Mouse (Mus musculus): ENCODE measurements around the gene Otor. TPM values are rescaled to one million over a fixed set of nuclear protein-coding genes. Genes with fewer than 3 reads are reported as not detected.

The Otor gene
- polyA plus RNA-seq, 1 experiment, result not detected

- no peaks in the 10 kb centered on the region for H3K36me3 ChIP-seq (ENCODE audit: control insufficient read depth, insufficient read depth, low read length)
- no peak for TF ChIP-seq CTCF (IDR thresholded peaks at IDR 0.05; ENCODE audit: extremely low read depth, insufficient read length, insufficient replicate concordance, low read depth, low read length)
- no peak for TF ChIP-seq POLR2A (IDR thresholded peaks at IDR 0.05; ENCODE audit: low read depth, low read length)
- no peak overlapping the region for H3K27ac ChIP-seq (ENCODE audit: insufficient read depth, low read depth, low read length)
- no peak overlapping the region for H3K4me3 ChIP-seq (ENCODE audit: low read depth, low read length)
- H3K4me1 ChIP-seq (ENCODE audit: control insufficient read depth, insufficient read depth, insufficient read length, low read length), result no peaks in the 10 kb centered on the region
- no peaks in the 10 kb centered on the region; the same call in 1 of the 2 replicates for H3K27me3 ChIP-seq (ENCODE audit: control insufficient read depth, insufficient read depth, low read length)
These were observed 23.0 kb upstream of the Otor start for GRCm38 (mm10) chr2:143055251-143055650.

GRCm38 (mm10) chr2:143056736-143057135 is 21.5 kb upstream of the Otor start:
- Histone ChIP-seq H3K27ac (ENCODE audit: insufficient read depth, low read depth, low read length) (no peak overlapping the region), H3K27me3 (ENCODE audit: control insufficient read depth, insufficient read depth, low read length) (no peaks in the 10 kb centered on the region; the same call in 1 of the 2 replicates), H3K4me3 (ENCODE audit: low read depth, low read length) (no peak overlapping the region), H3K36me3 (ENCODE audit: control insufficient read depth, insufficient read depth, low read length) (no peaks in the 10 kb centered on the region), H3K4me1 (ENCODE audit: control insufficient read depth, insufficient read depth, insufficient read length, low read length) (no peaks in the 10 kb centered on the region)
- 69% methylated on average over 5 of the region's 5 CpGs for WGBS
- TF ChIP-seq CTCF (IDR thresholded peaks at IDR 0.05; ENCODE audit: extremely low read depth, insufficient read length, insufficient replicate concordance, low read depth, low read length) (no peak), POLR2A (IDR thresholded peaks at IDR 0.05; ENCODE audit: low read depth, low read length) (no peak)

GRCm38 (mm10) chr2:143062432-143062811 is 15.9 kb upstream of the Otor start:
- Histone ChIP-seq H3K27me3 (ENCODE audit: control insufficient read depth, insufficient read depth, low read length) (no peaks in the 10 kb centered on the region; the same call in 1 of the 2 replicates), H3K4me1 (ENCODE audit: control insufficient read depth, insufficient read depth, insufficient read length, low read length) (0 out of 2 replicates have a peak, but pooled peaks cover 2% of the 10 kb centered on the region), H3K27ac (ENCODE audit: insufficient read depth, low read depth, low read length) (no peak overlapping the region), H3K36me3 (ENCODE audit: control insufficient read depth, insufficient read depth, low read length) (peaks cover 13% of the 10 kb centered on the region), H3K4me3 (ENCODE audit: low read depth, low read length) (peak overlapping the region; percentile 92)
- 52% methylated on average over 6 of the region's 6 CpGs for WGBS
- no peak for TF ChIP-seq CTCF (IDR thresholded peaks at IDR 0.05; ENCODE audit: extremely low read depth, insufficient read length, insufficient replicate concordance, low read depth, low read length)
- no peak for TF ChIP-seq POLR2A (IDR thresholded peaks at IDR 0.05; ENCODE audit: low read depth, low read length)

GRCm38 (mm10) chr2:143062812-143063792 is 15.2 kb upstream of the Otor start, which contains the start of gene Snrpb2:
Gene Snrpb2 (plus strand): TSS chr2:143063039.
- WGBS, result under 1% methylated on average over 55 of the region's 55 CpGs
- Histone ChIP-seq H3K27me3 (ENCODE audit: control insufficient read depth, insufficient read depth, low read length) (no peaks in the 10 kb centered on the region), H3K4me3 (ENCODE audit: low read depth, low read length) (peak within 1 kb of the TSS; percentile 92), H3K36me3 (ENCODE audit: control insufficient read depth, insufficient read depth, low read length) (peaks cover 15% of the 10 kb centered on the region), H3K27ac (ENCODE audit: insufficient read depth, low read depth, low read length) (0 out of 2 replicates have a peak within 1 kb of the TSS, but pooled peaks have one; percentile 17), H3K4me1 (ENCODE audit: control insufficient read depth, insufficient read depth, insufficient read length, low read length) (0 out of 2 replicates have a peak, but pooled peaks cover 2% of the 10 kb centered on the region)
- TF ChIP-seq CTCF (IDR thresholded peaks at IDR 0.05; ENCODE audit: extremely low read depth, insufficient read length, insufficient replicate concordance, low read depth, low read length), result no peak
- 0 out of 2 replicates have a peak, but pooled peaks have one; percentile 29 for TF ChIP-seq POLR2A (IDR thresholded peaks at IDR 0.05; ENCODE audit: low read depth, low read length)

GRCm38 (mm10) chr2:143065914-143066313 is 12.4 kb upstream of the Otor start:
- no peak overlapping the region for H3K4me3 ChIP-seq (ENCODE audit: low read depth, low read length)
- 91% methylated on average over 3 of the region's 3 CpGs for WGBS
- TF ChIP-seq CTCF (IDR thresholded peaks at IDR 0.05; ENCODE audit: extremely low read depth, insufficient read length, insufficient replicate concordance, low read depth, low read length) (no peak), POLR2A (IDR thresholded peaks at IDR 0.05; ENCODE audit: low read depth, low read length) (no peak)
- no peaks in the 10 kb centered on the region for H3K27me3 ChIP-seq (ENCODE audit: control insufficient read depth, insufficient read depth, low read length)
- H3K4me1 ChIP-seq (ENCODE audit: control insufficient read depth, insufficient read depth, insufficient read length, low read length), result 0 out of 2 replicates have a peak, but pooled peaks cover 2% of the 10 kb centered on the region
- H3K27ac ChIP-seq (ENCODE audit: insufficient read depth, low read depth, low read length), result no peak overlapping the region
- H3K36me3 ChIP-seq (ENCODE audit: control insufficient read depth, insufficient read depth, low read length), result peaks cover 33% of the 10 kb centered on the region

DNA sequence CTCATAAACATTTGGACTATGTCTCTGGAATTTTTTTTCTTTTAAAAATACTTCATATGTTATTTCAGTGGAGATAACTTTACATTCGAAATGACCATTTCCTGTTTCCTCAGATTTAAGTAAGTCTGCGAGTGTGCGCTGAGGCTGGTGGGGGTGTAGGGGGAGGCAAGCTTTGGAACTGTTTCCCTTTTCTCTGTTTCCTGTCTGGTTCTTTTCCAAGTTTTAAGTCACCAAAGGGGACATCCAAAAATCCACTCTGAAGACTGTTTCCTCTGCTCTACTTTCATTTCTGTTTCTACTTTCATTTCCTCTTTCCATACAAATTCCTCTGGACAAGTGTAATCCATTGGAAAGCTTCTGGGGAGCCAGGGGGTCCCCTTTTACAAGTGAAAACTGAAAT is 3.4 kb downstream of the Otor start:
- 58% methylated on average over 3 of the region's 3 CpGs for WGBS
- Histone ChIP-seq H3K27me3 (ENCODE audit: control insufficient read depth, insufficient read depth, low read length) (no peaks in the 10 kb centered on the region), H3K4me1 (ENCODE audit: control insufficient read depth, insufficient read depth, insufficient read length, low read length) (no peaks in the 10 kb centered on the region), H3K36me3 (ENCODE audit: control insufficient read depth, insufficient read depth, low read length) (no peaks in the 10 kb centered on the region), H3K27ac (ENCODE audit: insufficient read depth, low read depth, low read length) (no peak overlapping the region), H3K4me3 (ENCODE audit: low read depth, low read length) (no peak overlapping the region)
- TF ChIP-seq POLR2A (IDR thresholded peaks at IDR 0.05; ENCODE audit: low read depth, low read length) (no peak), CTCF (IDR thresholded peaks at IDR 0.05; ENCODE audit: extremely low read depth, insufficient read length, insufficient replicate concordance, low read depth, low read length) (no peak)

DNA sequence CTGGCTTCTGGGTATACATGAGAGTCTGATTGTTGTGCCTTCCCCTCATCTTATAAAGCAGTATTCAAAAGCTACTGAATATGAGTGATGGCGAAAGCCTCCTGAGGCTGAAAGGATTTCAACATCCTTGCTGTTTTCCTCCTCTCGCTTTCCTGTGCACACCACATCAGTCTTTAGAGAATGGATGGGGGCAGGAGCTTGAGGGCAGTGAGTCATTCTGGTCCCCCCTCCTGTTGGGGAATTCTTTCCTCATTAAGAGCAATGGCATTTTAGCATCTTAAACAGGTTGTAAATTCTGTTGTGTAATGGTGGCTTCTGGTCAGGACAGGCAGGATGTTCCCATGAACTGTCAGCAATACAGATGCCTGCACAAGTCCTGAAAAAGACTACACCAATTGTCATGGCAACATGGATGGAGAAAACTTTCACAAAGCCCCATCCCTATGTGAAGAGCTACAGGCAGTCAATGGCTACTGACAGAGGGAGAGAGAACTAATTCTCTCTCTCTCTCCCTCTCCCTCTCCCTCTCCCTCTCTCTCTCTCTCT is 6.7 kb downstream of the Otor start:
- no peak overlapping the region for H3K4me3 ChIP-seq (ENCODE audit: low read depth, low read length)
- H3K27me3 ChIP-seq (ENCODE audit: control insufficient read depth, insufficient read depth, low read length), result no peaks in the 10 kb centered on the region
- no peaks in the 10 kb centered on the region for H3K36me3 ChIP-seq (ENCODE audit: control insufficient read depth, insufficient read depth, low read length)
- no peak overlapping the region for H3K27ac ChIP-seq (ENCODE audit: insufficient read depth, low read depth, low read length)
- TF ChIP-seq POLR2A (IDR thresholded peaks at IDR 0.05; ENCODE audit: low read depth, low read length) (no peak), CTCF (IDR thresholded peaks at IDR 0.05; ENCODE audit: extremely low read depth, insufficient read length, insufficient replicate concordance, low read depth, low read length) (no peak)
- H3K4me1 ChIP-seq (ENCODE audit: control insufficient read depth, insufficient read depth, insufficient read length, low read length), result no peaks in the 10 kb centered on the region
- WGBS, result 82% methylated on average over 2 of the region's 2 CpGs

Data from small intestine, adult 2 months (tissue).